Mouse (Mus musculus) gastrocnemius, adult 2 months (tissue): Measurements from ENCODE around the gene Susd1. TPM values are rescaled to one million over a fixed set of nuclear protein-coding genes. Genes with fewer than 3 reads are reported as not detected.

ENCODE experiments used
- DNase-seq: peaks from one replicate; pipeline ENCODE4 v3.0.0; 2022
- H3K27ac ChIP-seq: fragments of 200-600 bp; 2 replicates; pipeline ENCODE4 v1.8.1; 2022; ENCODE audit warnings: mild to moderate bottlenecking
- H3K4me3 ChIP-seq: fragments of 200-600 bp; 2 replicates; pipeline ENCODE4 v1.8.1; 2022; ENCODE audit warnings: mild to moderate bottlenecking, moderate library complexity
- CTCF ChIP-seq: fragments of 200-600 bp; IDR thresholded peaks from 2 replicates; pipeline ENCODE4 v1.8.1; 2022; ENCODE audit warnings: antibody characterized with exemption, mild to moderate bottlenecking, moderate library complexity
- intact Hi-C: fragments of 180-260 bp; cut with DNase I; formaldehyde crosslinking; loops from one replicate; pipeline ENCODE4 v1.15.1; 2025
- total RNA-seq, 2 experiments: library from RNA; stranded (reverse); gene quantifications; 2 replicates each; pipeline ENCODE4 v1.2.3; 2021

Gene Susd1
- total RNA-seq, 2 experiments from 2014 or later = 0.43 to 1.0 TPM

GRCm38 (mm10) chr4:59274136-59274535 lies 164.3 kb downstream of the Susd1 start:
- intact Hi-C loops = no loop called here
- no peak overlapping the region for H3K4me3 ChIP-seq
- H3K27ac ChIP-seq = no peak overlapping the region
- TF ChIP-seq CTCF = no peak
- no peak for DNase-seq

- Histone ChIP-seq H3K27ac (no peak overlapping the region), H3K4me3 (no peak overlapping the region)
- intact Hi-C loops = no loop called here
- no peak for DNase-seq
- no peak for TF ChIP-seq CTCF
Measured at GRCm38 (mm10) chr4:59273342-59273741, 165.1 kb downstream of the Susd1 start.

- TF ChIP-seq CTCF = no peak
- no peak overlapping the region for H3K4me3 ChIP-seq
- no peak overlapping the region for H3K27ac ChIP-seq
- no peak for DNase-seq
- intact Hi-C loops = no loop called here
Measured at GRCm38 (mm10) chr4:59265631-59266030, 172.8 kb downstream of the Susd1 start.

GRCm38 (mm10) chr4:59265182-59265581 lies 173.3 kb downstream of the Susd1 start:
- TF ChIP-seq CTCF = no peak
- DNase-seq = no peak
- no peak overlapping the region for H3K4me3 ChIP-seq
- intact Hi-C loops = no loop called here
- no peak overlapping the region for H3K27ac ChIP-seq

Other genes with a start within 250 kb of the Susd1 start
- gene Ugcg, start 249.4 kb downstream of the Susd1 start, total RNA-seq = 1 to 10 TPM; 7.6 to 9.1 TPM
- gene Ptbp3, start 110.7 kb upstream of the Susd1 start, total RNA-seq = 1 to 10 TPM; 6.7 to 10.0 TPM
- gene Hsdl2, start 142.9 kb upstream of the Susd1 start, total RNA-seq = 10 to 100 TPM; 47.5 to 75.1 TPM
- 1 to 10 TPM; 5.2 to 7.0 TPM for gene E130308A19Rik, start 187.6 kb upstream of the Susd1 start, total RNA-seq